Mouse (Mus musculus) liver, embryonic 14.5 days (tissue): ENCODE data around the gene Ptprd. TPM values are rescaled to one million over a fixed set of nuclear protein-coding genes. Genes with fewer than 3 reads are reported as not detected.

Experiments
- ATAC-seq: fragments of 200-750 bp; cut with Nextera tagmentation; 2 replicates; pipeline ENCODE4 v1.8.0; 2017; ENCODE audit warnings: moderate number of reproducible peaks, mild to moderate bottlenecking, moderate library complexity; ENCODE audit not compliant: insufficient read depth
- DNase-seq, 3 experiments: peaks; one replicate each; pipeline ENCODE4 v3.0.0-alpha.2; 2012 to 2013; ENCODE audit warnings: low read depth in 3 of 3, low spot score in 3 of 3
- H3K27ac ChIP-seq: fragments of 300-500 bp; sonication (generic); 2 replicates; pipeline ENCODE4 v1.5.1; 2014; ENCODE audit warnings: moderate library complexity, mild to moderate bottlenecking, control low read depth, inconsistent platforms
- H3K27me3 ChIP-seq: fragments of 300-500 bp; sonication (generic); 2 replicates; pipeline ENCODE4 v1.6.1; 2014; ENCODE audit warnings: mild to moderate bottlenecking, low read length, moderate library complexity; ENCODE audit not compliant: control insufficient read depth, insufficient read depth
- H3K36me3 ChIP-seq: fragments of 300-500 bp; sonication (generic); replicated peaks from 2 replicates; pipeline ENCODE4 v1.6.1; 2014; ENCODE audit warnings: low read depth; ENCODE audit not compliant: control insufficient read depth, insufficient read depth
- H3K4me1 ChIP-seq, 2 experiments: fragments of 200-500 bp in 1 of 2; fragments of 300-500 bp in 1 of 2; sonication (generic) in 1 of 2; replicated peaks; 2 replicates each; pipeline ENCODE4 v1.6.1; 2012 to 2014; ENCODE audit warnings: antibody characterized with exemption in 1 of 2, inconsistent platforms in 1 of 2, low read length in 1 of 2; ENCODE audit not compliant: control insufficient read depth in 2 of 2, insufficient read depth in 2 of 2
- H3K4me2 ChIP-seq: fragments of 300-500 bp; sonication (generic); 2 replicates; pipeline ENCODE4 v1.6.1; 2014; ENCODE audit warnings: low read depth, mild to moderate bottlenecking, control low read depth, moderate library complexity
- H3K4me3 ChIP-seq, 2 experiments: fragments of 200-500 bp in 1 of 2; fragments of 300-500 bp in 1 of 2; sonication (generic) in 1 of 2; 2 replicates each; pipeline ENCODE4 v1.5.1; 2012 to 2014; ENCODE audit warnings: low read depth in 2 of 2, low read length in 2 of 2, mild to moderate bottlenecking in 2 of 2, control low read depth in 1 of 2, inconsistent platforms in 1 of 2, moderate library complexity in 1 of 2; ENCODE audit not compliant: insufficient read depth in 1 of 2
- H3K9ac ChIP-seq: fragments of 300-500 bp; sonication (generic); replicated peaks from 2 replicates; pipeline ENCODE4 v1.6.1; 2014; ENCODE audit warnings: mild to moderate bottlenecking, control low read depth, moderate library complexity
- H3K9me3 ChIP-seq: fragments of 300-500 bp; sonication (generic); 2 replicates; pipeline ENCODE4 v1.6.1; 2016; ENCODE audit warnings: low read length, mixed read lengths; ENCODE audit not compliant: control insufficient read depth
- CTCF ChIP-seq: IDR thresholded peaks from 2 replicates; pipeline ENCODE4 v1.5.1; 2016; ENCODE audit warnings: antibody characterized with exemption, low read depth, control low read depth
- EP300 ChIP-seq: IDR thresholded peaks from 2 replicates; pipeline ENCODE4 v1.6.1; 2016; ENCODE audit warnings: antibody characterized with exemption, low read depth
- WGBS: fragments of 180-500 bp; shearing (Covaris S2); extraction: QIAGEN DNeasy Blood & Tissue Kit; methylation state at CpG from one replicate; pipeline ENCODE4 v1.1.7; 2014; ENCODE audit not compliant: insufficient replicate concordance; 5-methylcytosine and 5-hydroxymethylcytosine counted together
- polyA plus RNA-seq, 2 experiments: library from polyadenylated mRNA; depleted of rRNA in 1 of 2; stranded (reverse) in 1 of 2; unstranded in 1 of 2; fragments of >200 nt; fragmentation: Nextera tagmentation in 1 of 2; extraction: Ambion mirVana in 1 of 2; gene quantifications; 2 replicates each; pipeline versions ENCODE4 v1.2.1 to v1.2.3; 2012 to 2014

The Ptprd gene
- polyA plus RNA-seq, 2 experiments: 1.5 to 2.8 TPM

- Histone ChIP-seq H3K27ac (no peak overlapping the region), H3K9ac (no peak overlapping the region), H3K9me3 (no peaks in the 10 kb centered on the region), H3K4me3 (no peak overlapping the region), H3K27me3 (no peaks in the 10 kb centered on the region), H3K4me2 (no peak overlapping the region), H3K4me1 (no peaks in the 10 kb centered on the region), H3K36me3 (no peaks in the 10 kb centered on the region)
- no peak for ATAC-seq
- WGBS: 20% methylated on average over 1 of the region's 1 CpGs
- no peak for TF ChIP-seq CTCF
- no peak for TF ChIP-seq EP300
- no peak for DNase-seq
Observed at GRCm38 (mm10) chr4:78150561-78150960, 61.2 kb downstream of the Ptprd start.

GRCm38 (mm10) chr4:78142767-78143148 is 69.0 kb downstream of the Ptprd start:
- TF ChIP-seq EP300 (no peak), CTCF (no peak)
- H3K9me3 ChIP-seq: no peaks in the 10 kb centered on the region
- no peaks in the 10 kb centered on the region for H3K36me3 ChIP-seq
- DNase-seq (no peak), ATAC-seq (no peak)
- H3K4me1 ChIP-seq: no peaks in the 10 kb centered on the region
- no peaks in the 10 kb centered on the region for H3K27me3 ChIP-seq
- H3K9ac ChIP-seq: no peak overlapping the region
- no peak overlapping the region for H3K4me3 ChIP-seq
- no peak overlapping the region for H3K27ac ChIP-seq
- no peak overlapping the region for H3K4me2 ChIP-seq
- WGBS: 65% methylated on average over 1 of the region's 1 CpGs

GRCm38 (mm10) chr4:78142088-78142766 is 69.5 kb downstream of the Ptprd start:
- Histone ChIP-seq H3K36me3 (no peaks in the 10 kb centered on the region), H3K9ac (no peak overlapping the region), H3K4me3 (no peak overlapping the region), H3K4me2 (no peak overlapping the region), H3K4me1 (no peaks in the 10 kb centered on the region), H3K27me3 (no peaks in the 10 kb centered on the region), H3K27ac (no peak overlapping the region), H3K9me3 (no peaks in the 10 kb centered on the region)
- TF ChIP-seq CTCF (no peak), EP300 (no peak)
- no peak for DNase-seq
- WGBS: 52% methylated on average over 3 of the region's 3 CpGs
- ATAC-seq: no peak

GRCm38 (mm10) chr4:78110898-78111297 is 100.9 kb downstream of the Ptprd start:
- no peaks in the 10 kb centered on the region for H3K27me3 ChIP-seq
- H3K36me3 ChIP-seq: no peaks in the 10 kb centered on the region
- H3K4me2 ChIP-seq: no peak overlapping the region
- H3K4me3 ChIP-seq: no peak overlapping the region
- WGBS: 44% methylated on average over 3 of the region's 3 CpGs
- ATAC-seq (no peak), DNase-seq (no peak)
- H3K27ac ChIP-seq: no peak overlapping the region
- TF ChIP-seq CTCF: no peak
- no peak overlapping the region for H3K9ac ChIP-seq
- no peaks in the 10 kb centered on the region for H3K4me1 ChIP-seq
- no peaks in the 10 kb centered on the region for H3K9me3 ChIP-seq

GRCm38 (mm10) chr4:78097526-78097925 is 114.2 kb downstream of the Ptprd start:
- H3K4me3 ChIP-seq: no peak overlapping the region
- H3K9ac ChIP-seq: no peak overlapping the region
- ATAC-seq (no peak), DNase-seq (no peak)
- no peak overlapping the region for H3K27ac ChIP-seq
- TF ChIP-seq CTCF: no peak
- TF ChIP-seq EP300: no peak
- H3K27me3 ChIP-seq: no peaks in the 10 kb centered on the region
- H3K4me2 ChIP-seq: no peak overlapping the region
- H3K4me1 ChIP-seq: no peaks in the 10 kb centered on the region
- no peaks in the 10 kb centered on the region for H3K9me3 ChIP-seq
- no peaks in the 10 kb centered on the region for H3K36me3 ChIP-seq
